8 mouse cellular contexts compared by ENCODE assay signal in genomic region chr4:47353416-47354111, GRCm38 (mm10). TPM values are rescaled to one million over a fixed set of nuclear protein-coding genes. Genes with fewer than 3 reads are reported as not detected.
DNase-seq lines count a peak whose midpoint lies in the region; ATAC-seq lines count a peak whose summit lies in the region.

No protein-coding gene starts in this region.

- no peaks in the 10 kb centered on the region for H3K9me3 ChIP-seq in forebrain, embryonic 15.5 days
- H3K9me3 ChIP-seq in hindbrain, embryonic 16.5 days (ENCODE audit: control insufficient read depth, low read length) = no peaks in the 10 kb centered on the region

- H3K4me2 ChIP-seq in forebrain, embryonic 15.5 days (replicated peaks) = peak overlapping the region; percentile 95
- peak overlapping the region; percentile 94 for H3K4me2 ChIP-seq in hindbrain, embryonic 16.5 days (ENCODE audit: low read length)

- peak overlapping the region; percentile 79 for H3K9ac ChIP-seq in forebrain, embryonic 15.5 days (replicated peaks)
- H3K9ac ChIP-seq in hindbrain, embryonic 16.5 days (ENCODE audit: low read depth, low read length) = peak overlapping the region; percentile 92

- DNase-seq in layer of hippocampus, adult 9-11 months = peak; percentile 32
- DNase-seq in layer of hippocampus, adult 9-10 months (ENCODE audit: low spot score) = no peak
- DNase-seq in cerebellum, adult 11 months = peak; percentile 13
- DNase-seq in left cerebral cortex, postnatal 4 days = peak; percentile 78
- peak; percentile 64 to 85 for DNase-seq in spleen, postnatal 4 days (ENCODE audit: low spot score in 2 of 2)

- 1% methylated on average over 65 of the region's 73 CpGs for WGBS in forebrain, embryonic 15.5 days
- under 1% methylated on average over 21 of the region's 73 CpGs for WGBS in hindbrain, embryonic 16.5 days

- H3K27me3 ChIP-seq in forebrain, embryonic 15.5 days = no peaks in the 10 kb centered on the region
- no peaks in the 10 kb centered on the region for H3K27me3 ChIP-seq in hindbrain, embryonic 16.5 days (replicated peaks; ENCODE audit: control insufficient read depth, insufficient read depth, low read length)

- no peaks in the 10 kb centered on the region for H3K36me3 ChIP-seq in forebrain, embryonic 15.5 days
- no peaks in the 10 kb centered on the region for H3K36me3 ChIP-seq in hindbrain, embryonic 16.5 days (ENCODE audit: control insufficient read depth, insufficient read depth, low read length)

- peak overlapping the region; percentile 68 for H3K4me3 ChIP-seq in forebrain, embryonic 15.5 days
- H3K4me3 ChIP-seq in hindbrain, embryonic 16.5 days (ENCODE audit: low read length) = peak overlapping the region; percentile 85

- peaks cover 35% of the 10 kb centered on the region for H3K4me1 ChIP-seq in forebrain, embryonic 15.5 days
- H3K4me1 ChIP-seq in hindbrain, embryonic 16.5 days (ENCODE audit: control insufficient read depth, insufficient read depth, low read depth, low read length) = peaks cover 9% of the 10 kb centered on the region

- H3K27ac ChIP-seq in forebrain, embryonic 15.5 days (replicated peaks) = peak overlapping the region; percentile 89
- H3K27ac ChIP-seq in hindbrain, embryonic 16.5 days (ENCODE audit: low read depth, low read length) = peak overlapping the region; percentile 87

- peak; percentile 67 for ATAC-seq in forebrain, embryonic 15.5 days (replicated peaks)
- peak; percentile 79 for ATAC-seq in hindbrain, embryonic 16.5 days
- 0 out of 2 replicates have a peak, but pooled peaks have one; percentile 1 for ATAC-seq in megakaryocyte progenitor cell, adult 5-6 weeks (replicated peaks; ENCODE audit: poor library complexity)

- intact Hi-C loops in left cerebral cortex, postnatal 4 days (cut with DNase I) = loop anchor here (5.0 kb wide), 1 partner anchor 106 kb away; no protein-coding TSS in a partner anchor

RNA-seq across cellular contexts. Expression of gene Tgfbr1, which starts 0.5 kb away (rescaled TPM):
- 42.3 and 46.5 TPM in 2 replicates for polyA plus RNA-seq in forebrain, embryonic 15.5 days (2015; fragmentation: Nextera tagmentation; extraction: Ambion mirVana)
- 17.7 and 27.1 TPM in 2 replicates for polyA plus RNA-seq in hindbrain, embryonic 16.5 days (2015; fragmentation: Nextera tagmentation; extraction: Ambion mirVana)
- total RNA-seq in left cerebral cortex, postnatal 4 days (2021) = 10 to 100 TPM; 51.4 to 60.1 TPM
- total RNA-seq in megakaryocyte progenitor cell, adult 5-6 weeks (2015) = 18.4 and 19.5 TPM in 2 replicates
- 19.9 and 23.1 TPM in 2 replicates for total RNA-seq in megakaryocyte progenitor cell, adult 5-6 weeks (2017)

Comparison
In these comparisons a context has a peak if more than half of its experiments do, and no peak if none do; other contexts are left out.
1. ATAC-seq: peak in every context shown above with its lines; median percentile 79 in hindbrain, embryonic 16.5 days; 67 in forebrain, embryonic 15.5 days; 1 in megakaryocyte progenitor cell, adult 5-6 weeks.